Mouse (Mus musculus): ENCODE measurements around the gene Rhbdl3. TPM values are rescaled to one million over a fixed set of nuclear protein-coding genes. Genes with fewer than 3 reads are reported as not detected.

Rhbdl3 gene
- polyA plus RNA-seq (2014; fragmentation: Illumina TruSeq; extraction: RNeasy Lipid Tissue Mini Kit (QIAGEN cat#74804); ENCODE audit: low read depth, low replicate concordance): not detected

GRCm38 (mm10) chr11:80300551-80301315, at the start of gene Rhbdl3:
TSS of gene Rhbdl3 (plus strand) at chr11:80300912.

GRCm38 (mm10) chr11:80377712-80378451, 77.2 kb downstream of the Rhbdl3 start, which contains the start of gene 5730455P16Rik:
TSS of gene 5730455P16Rik (minus strand) at chr11:80378034.

GRCm38 (mm10) chr11:80383019-80383625, 82.4 kb downstream of the Rhbdl3 start, which contains the start of gene Zfp207:
TSS of gene Zfp207 (plus strand) at chr11:80383279.

Other genes starting within 250 kb of the Rhbdl3 start
- gene Crlf3, start 219.9 kb upstream of the Rhbdl3 start, polyA plus RNA-seq (2014; fragmentation: Illumina TruSeq; extraction: RNeasy Lipid Tissue Mini Kit (QIAGEN cat#74804); ENCODE audit: low read depth, low replicate concordance): 8.9 TPM
- 1.7 TPM for gene Atad5, start 211.5 kb upstream of the Rhbdl3 start, polyA plus RNA-seq (2014; fragmentation: Illumina TruSeq; extraction: RNeasy Lipid Tissue Mini Kit (QIAGEN cat#74804); ENCODE audit: low read depth, low replicate concordance)
- 22.6 TPM for gene Tefm, start 158.7 kb upstream of the Rhbdl3 start, polyA plus RNA-seq (2014; fragmentation: Illumina TruSeq; extraction: RNeasy Lipid Tissue Mini Kit (QIAGEN cat#74804); ENCODE audit: low read depth, low replicate concordance)
- 11.0 TPM for gene Adap2, start 146.8 kb upstream of the Rhbdl3 start, polyA plus RNA-seq (2014; fragmentation: Illumina TruSeq; extraction: RNeasy Lipid Tissue Mini Kit (QIAGEN cat#74804); ENCODE audit: low read depth, low replicate concordance)
- gene Rnf135, start 117.1 kb upstream of the Rhbdl3 start, polyA plus RNA-seq (2014; fragmentation: Illumina TruSeq; extraction: RNeasy Lipid Tissue Mini Kit (QIAGEN cat#74804); ENCODE audit: low read depth, low replicate concordance): 8.7 TPM
- gene Rhot1, start 91.9 kb upstream of the Rhbdl3 start, polyA plus RNA-seq (2014; fragmentation: Illumina TruSeq; extraction: RNeasy Lipid Tissue Mini Kit (QIAGEN cat#74804); ENCODE audit: low read depth, low replicate concordance): 58.1 TPM
- gene 5730455P16Rik, start 77.1 kb downstream of the Rhbdl3 start, polyA plus RNA-seq (2014; fragmentation: Illumina TruSeq; extraction: RNeasy Lipid Tissue Mini Kit (QIAGEN cat#74804); ENCODE audit: low read depth, low replicate concordance): 14.5 TPM
- gene Zfp207, start 82.4 kb downstream of the Rhbdl3 start, polyA plus RNA-seq (2014; fragmentation: Illumina TruSeq; extraction: RNeasy Lipid Tissue Mini Kit (QIAGEN cat#74804); ENCODE audit: low read depth, low replicate concordance): 132 TPM
- gene Psmd11, start 127.7 kb downstream of the Rhbdl3 start, polyA plus RNA-seq (2014; fragmentation: Illumina TruSeq; extraction: RNeasy Lipid Tissue Mini Kit (QIAGEN cat#74804); ENCODE audit: low read depth, low replicate concordance): 140 TPM
- 0.29 TPM for gene Cdk5r1, start 176.1 kb downstream of the Rhbdl3 start, polyA plus RNA-seq (2014; fragmentation: Illumina TruSeq; extraction: RNeasy Lipid Tissue Mini Kit (QIAGEN cat#74804); ENCODE audit: low read depth, low replicate concordance)

All from liver, adult 10 weeks (tissue).